Mouse (Mus musculus) layer of hippocampus, postnatal 14 days (tissue): Measurements from ENCODE around the gene H2al1b. TPM values are rescaled to one million over a fixed set of nuclear protein-coding genes. Genes with fewer than 3 reads are reported as not detected.

Source experiments
- DNase-seq, 2 experiments: peaks; one replicate each; pipeline ENCODE4 v3.0.0; 2021 to 2022; ENCODE audit warnings: low spot score in 2 of 2, mixed read lengths in 1 of 2
- total RNA-seq, 2 experiments: library from RNA; stranded (reverse); gene quantifications; 2 replicates each; pipeline ENCODE4 v1.2.3; 2021

The H2al1b gene
- total RNA-seq, 2 experiments from 2014 or later, result not detected

- DNase-seq, result peak in 1 of 2 experiments; percentile 40
Measured at GRCm38 (mm10) chrX:11345762-11346161, 43.5 kb downstream of the H2al1b start.

DNA sequence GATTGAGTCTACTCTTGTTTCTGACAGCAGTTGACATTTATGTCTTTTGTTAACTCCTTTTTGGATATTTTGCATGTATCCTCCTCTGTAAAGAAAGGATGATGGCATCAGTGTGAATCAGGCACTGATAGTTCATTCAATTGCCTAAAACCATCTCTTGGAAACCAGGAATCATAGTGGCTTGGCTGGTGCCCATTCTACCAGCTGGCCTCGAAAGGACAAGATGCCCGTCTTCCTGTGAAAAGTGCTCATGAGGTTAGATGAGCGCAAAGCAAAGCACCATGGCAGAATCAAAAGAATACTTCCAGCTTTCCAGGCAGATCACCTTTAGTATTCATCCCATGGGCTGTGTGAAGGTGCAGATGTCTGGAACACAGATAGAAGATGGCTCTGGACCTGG is 44.5 kb downstream of the H2al1b start:
- no peak for DNase-seq

Other genes with a start within 250 kb of the H2al1b start
- not detected for gene H2al1a, start 3.2 kb upstream of the H2al1b start, total RNA-seq
- not detected for gene H2al1c, start 3.2 kb downstream of the H2al1b start, total RNA-seq
- not detected for gene H2al1d, start 6.4 kb downstream of the H2al1b start, total RNA-seq
- not detected for gene H2al1e, start 9.5 kb downstream of the H2al1b start, total RNA-seq
- not detected for gene H2al1f, start 12.7 kb downstream of the H2al1b start, total RNA-seq
- gene H2al1g, start 15.8 kb downstream of the H2al1b start, total RNA-seq, result not detected
- gene H2al1h, start 19.1 kb downstream of the H2al1b start, total RNA-seq, result not detected
- gene H2al1i, start 22.2 kb downstream of the H2al1b start, total RNA-seq, result not detected
- gene H2al1j, start 25.4 kb downstream of the H2al1b start, total RNA-seq, result not detected